Mouse (Mus musculus) adrenal gland, adult 2 months (tissue): ENCODE results near the gene Zfp37. TPM values are rescaled to one million over a fixed set of nuclear protein-coding genes. Genes with fewer than 3 reads are reported as not detected.
"Not testable (repeated sequence)": the region's sequence is repeated elsewhere in the genome, so short reads cannot be mapped to it uniquely, and the experiment has no call there.

Experiments used
- DNase-seq: peaks from one replicate; pipeline ENCODE4 v3.0.0; 2021
- long read RNA-seq: library from polyadenylated mRNA; stranded (forward); transcript quantifications from one replicate; pipeline ENCODE4 v2.0.0, GENCODE M21; 2021
- polyA plus RNA-seq: library from polyadenylated mRNA; depleted of rRNA; stranded (reverse); fragments of >200 nt; gene quantifications from 2 replicates; pipeline ENCODE4 v1.2.3, GENCODE M21; 2012; rRNA removed
- total RNA-seq, 2 experiments: library from RNA; stranded (reverse); gene quantifications; 2 replicates each; pipeline ENCODE4 v1.2.3; 2021

The Zfp37 gene
- total RNA-seq (1 to 10 TPM; 5.3 to 7.3 TPM), polyA plus RNA-seq (0.06 and 0.10 TPM in 2 replicates)
- long read RNA-seq, result 0 reads

- DNase-seq, result peak; percentile 6
Measured at GRCm38 (mm10) chr4:62230769-62231168, at the start of gene Zfp37. Gene Zfp37, minus strand, starts transcription at chr4:62231047.

- no peak for DNase-seq
Measured at GRCm38 (mm10) chr4:62278081-62278480, 47.2 kb upstream of the Zfp37 start.

- DNase-seq, result no peak
Measured at GRCm38 (mm10) chr4:62277222-62277621, 46.4 kb upstream of the Zfp37 start.

- no peak for DNase-seq
Measured at GRCm38 (mm10) chr4:62276642-62277041, 45.8 kb upstream of the Zfp37 start.

- DNase-seq, result no peak
Measured at GRCm38 (mm10) chr4:62274841-62275536, 44.1 kb upstream of the Zfp37 start.

- DNase-seq, result no peak
Measured at GRCm38 (mm10) chr4:62273916-62274315, 43.1 kb upstream of the Zfp37 start.

- DNase-seq, result no peak
Measured at GRCm38 (mm10) chr4:62272696-62273095, 41.8 kb upstream of the Zfp37 start.

GRCm38 (mm10) chr4:62267101-62267500, 36.3 kb upstream of the Zfp37 start:
- peak; percentile 38 for DNase-seq

GRCm38 (mm10) chr4:62266016-62266415, 35.2 kb upstream of the Zfp37 start:
- DNase-seq, result not testable (repeated sequence)

GRCm38 (mm10) chr4:62265154-62265836, 34.4 kb upstream of the Zfp37 start:
- no peak for DNase-seq

GRCm38 (mm10) chr4:62263133-62263844, 32.4 kb upstream of the Zfp37 start:
- DNase-seq, result no peak

GRCm38 (mm10) chr4:62262276-62262675, 31.4 kb upstream of the Zfp37 start, which contains the start of gene Slc31a2:
Gene Slc31a2, plus strand, starts transcription at chr4:62262562.
- DNase-seq, result no peak

GRCm38 (mm10) chr4:62256931-62257330, 26.1 kb upstream of the Zfp37 start:
- DNase-seq, result peak; percentile 35

- DNase-seq, result no peak
Measured at GRCm38 (mm10) chr4:62254551-62254950, 23.7 kb upstream of the Zfp37 start.

GRCm38 (mm10) chr4:62251776-62252175, 20.9 kb upstream of the Zfp37 start:
- DNase-seq, result no peak

GRCm38 (mm10) chr4:62250896-62251544, 20.2 kb upstream of the Zfp37 start:
- DNase-seq, result no peak

- no peak for DNase-seq
Measured at GRCm38 (mm10) chr4:62248328-62248727, 17.5 kb upstream of the Zfp37 start.

- DNase-seq, result no peak
Measured at GRCm38 (mm10) chr4:62240586-62240985, 9.7 kb upstream of the Zfp37 start.

- no peak for DNase-seq
Measured at GRCm38 (mm10) chr4:62230153-62230552, 694 bp downstream of the Zfp37 start.

- no peak for DNase-seq
Measured at GRCm38 (mm10) chr4:62229448-62229847, 1.4 kb downstream of the Zfp37 start.

GRCm38 (mm10) chr4:62228391-62228790, 2.5 kb downstream of the Zfp37 start:
- peak; percentile 50 for DNase-seq

- DNase-seq, result no peak
Measured at GRCm38 (mm10) chr4:62213490-62213889, 17.4 kb downstream of the Zfp37 start.
